Mouse (Mus musculus) spleen, adult 2 months (tissue): Measurements from ENCODE around the gene Fhit.

Experiments used
- CTCF ChIP-seq: fragments of 200-500 bp; IDR thresholded peaks from 2 replicates; pipeline ENCODE4 v1.5.1; 2011; ENCODE audit warnings: mild to moderate bottlenecking, inconsistent platforms; ENCODE audit not compliant: insufficient read depth, insufficient read length, insufficient replicate concordance; ENCODE audit errors: extremely low read depth
- POLR2A ChIP-seq: fragments of 200-500 bp; IDR thresholded peaks from 2 replicates; pipeline ENCODE4 v1.6.1; 2011; ENCODE audit warnings: low read depth, low read length, inconsistent platforms

GRCm38 (mm10) chr14:11119076-11119475, 42.8 kb downstream of the Fhit start:
- TF ChIP-seq CTCF = no peak
- TF ChIP-seq POLR2A = no peak
